Mouse (Mus musculus): ENCODE results near the gene Kalrn. TPM values are rescaled to one million over a fixed set of nuclear protein-coding genes. Genes with fewer than 3 reads are reported as not detected.

Gene Kalrn
- total RNA-seq, 4 experiments from 2014 or later, result 25.1 to 32.5 (median 29.6) TPM

- peak; percentile 41 for DNase-seq (ENCODE audit: low spot score)
These were observed 494.6 kb downstream of the Kalrn start for GRCm38 (mm10) chr16:34078732-34079131.

- no peak for DNase-seq (ENCODE audit: low spot score)
These were observed 497.2 kb downstream of the Kalrn start for GRCm38 (mm10) chr16:34076101-34076500.

GRCm38 (mm10) chr16:34073930-34074329 lies 499.4 kb downstream of the Kalrn start:
- DNase-seq (ENCODE audit: low spot score), result no peak

- no peak for DNase-seq (ENCODE audit: low spot score)
These were observed 501.2 kb downstream of the Kalrn start for GRCm38 (mm10) chr16:34072136-34072535.

GRCm38 (mm10) chr16:34071223-34071825 lies 502.0 kb downstream of the Kalrn start:
- no peak for DNase-seq (ENCODE audit: low spot score)

GRCm38 (mm10) chr16:34069481-34069880 lies 503.9 kb downstream of the Kalrn start:
- DNase-seq (ENCODE audit: low spot score), result no peak

GRCm38 (mm10) chr16:34066922-34067321 lies 506.4 kb downstream of the Kalrn start:
- peak; percentile 63 for DNase-seq (ENCODE audit: low spot score)

- no peak for DNase-seq (ENCODE audit: low spot score)
These were observed 507.0 kb downstream of the Kalrn start for GRCm38 (mm10) chr16:34066376-34066775.

GRCm38 (mm10) chr16:34063313-34063712 lies 510.0 kb downstream of the Kalrn start:
- no peak for DNase-seq (ENCODE audit: low spot score)

GRCm38 (mm10) chr16:34061661-34062060 lies 511.7 kb downstream of the Kalrn start:
- no peak for DNase-seq (ENCODE audit: low spot score)

GRCm38 (mm10) chr16:34058611-34059010 lies 514.7 kb downstream of the Kalrn start:
- DNase-seq (ENCODE audit: low spot score), result no peak

- no peak for DNase-seq (ENCODE audit: low spot score)
These were observed 515.9 kb downstream of the Kalrn start for GRCm38 (mm10) chr16:34057464-34057863.

- DNase-seq (ENCODE audit: low spot score), result no peak
These were observed 516.8 kb downstream of the Kalrn start for GRCm38 (mm10) chr16:34056418-34057111.

GRCm38 (mm10) chr16:34050090-34050489 lies 523.2 kb downstream of the Kalrn start:
- DNase-seq (ENCODE audit: low spot score), result no peak

GRCm38 (mm10) chr16:34049361-34049760 lies 524.0 kb downstream of the Kalrn start:
- DNase-seq (ENCODE audit: low spot score), result no peak

GRCm38 (mm10) chr16:34048232-34048631 lies 525.1 kb downstream of the Kalrn start:
- DNase-seq (ENCODE audit: low spot score), result no peak

GRCm38 (mm10) chr16:34047543-34047942 lies 525.8 kb downstream of the Kalrn start:
- DNase-seq (ENCODE audit: low spot score), result no peak

- no peak for DNase-seq (ENCODE audit: low spot score)
These were observed 526.3 kb downstream of the Kalrn start for GRCm38 (mm10) chr16:34047006-34047360.

- no peak for DNase-seq (ENCODE audit: low spot score)
These were observed 526.9 kb downstream of the Kalrn start for GRCm38 (mm10) chr16:34046268-34047005.

GRCm38 (mm10) chr16:34044539-34044938 lies 528.8 kb downstream of the Kalrn start:
- DNase-seq (ENCODE audit: low spot score), result no peak

- DNase-seq (ENCODE audit: low spot score), result no peak
These were observed 530.1 kb downstream of the Kalrn start for GRCm38 (mm10) chr16:34043048-34043795.

- DNase-seq (ENCODE audit: low spot score), result no peak
These were observed 530.7 kb downstream of the Kalrn start for GRCm38 (mm10) chr16:34042586-34042985.
